ENCODE assay signal across 20 mouse cellular contexts in the genomic region with DNA sequence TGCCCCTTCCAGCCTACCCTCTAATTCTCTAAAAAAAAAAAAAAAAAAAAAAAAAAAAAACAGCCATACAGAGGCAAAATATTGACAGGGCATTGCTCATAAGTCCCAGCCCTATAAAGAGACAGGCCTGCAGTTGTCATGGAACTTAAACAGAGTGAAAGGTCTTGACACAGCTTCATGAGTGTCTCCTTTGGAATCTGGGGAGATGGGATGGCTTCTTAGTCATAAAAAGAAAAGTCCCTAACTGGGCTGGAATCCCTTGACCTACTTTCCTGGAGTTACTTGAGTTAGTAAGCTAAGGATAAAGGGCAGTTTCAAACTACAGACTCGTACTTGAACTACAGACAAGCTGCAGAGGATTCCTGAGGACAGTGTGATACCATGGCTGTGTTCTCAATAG.
DNase-seq lines count a peak whose midpoint lies in the region; ATAC-seq lines count a peak whose summit lies in the region.
"Had no signal": no experiment of that assay in that cellular context is flagged by ENCODE, and none has a peak within 500 bp of the region (broad histone marks: within the 10 kb centered on the region; RNA-seq: fewer than 3 reads in every experiment).

No protein-coding gene starts in this region.

- H3K9ac ChIP-seq in hindbrain, embryonic 13.5 days = no peak overlapping the region
- H3K9ac ChIP-seq: embryonic facial prominence, embryonic 12.5 days; forebrain, embryonic 12.5 days had no signal

- H3K27ac ChIP-seq in hindbrain, embryonic 13.5 days = no peak overlapping the region
- H3K27ac ChIP-seq: embryonic facial prominence, embryonic 10.5 days; embryonic facial prominence, embryonic 12.5 days; forebrain, embryonic 10.5 days; forebrain, embryonic 12.5 days had no signal

- no peak for ATAC-seq in hindbrain, embryonic 13.5 days (ENCODE audit: low FRiP score)
- ATAC-seq: forebrain, embryonic 14.5 days; forebrain, embryonic 16.5 days had no signal

- no peaks in the 10 kb centered on the region for H3K9me3 ChIP-seq in hindbrain, embryonic 13.5 days
- H3K9me3 ChIP-seq: embryonic facial prominence, embryonic 10.5 days; embryonic facial prominence, embryonic 12.5 days; forebrain, embryonic 10.5 days; forebrain, embryonic 12.5 days had no signal

- WGBS in hindbrain, embryonic 13.5 days = 66% methylated on average over 1 of the region's 1 CpGs

- H3K36me3 ChIP-seq in hindbrain, embryonic 13.5 days = no peaks in the 10 kb centered on the region
- H3K36me3 ChIP-seq: embryonic facial prominence, embryonic 10.5 days; embryonic facial prominence, embryonic 12.5 days; forebrain, embryonic 10.5 days; forebrain, embryonic 12.5 days had no signal

- no peak overlapping the region for H3K4me3 ChIP-seq in hindbrain, embryonic 13.5 days
- H3K4me3 ChIP-seq: embryonic facial prominence, embryonic 10.5 days; embryonic facial prominence, embryonic 12.5 days; forebrain, embryonic 10.5 days; forebrain, embryonic 12.5 days had no signal

- H3K27me3 ChIP-seq in hindbrain, embryonic 13.5 days = no peaks in the 10 kb centered on the region
- H3K27me3 ChIP-seq: embryonic facial prominence, embryonic 12.5 days; forebrain, embryonic 12.5 days had no signal

- no peak overlapping the region for H3K4me2 ChIP-seq in hindbrain, embryonic 13.5 days
- H3K4me2 ChIP-seq: embryonic facial prominence, embryonic 12.5 days; forebrain, embryonic 12.5 days had no signal

- intact Hi-C loops in heart, postnatal 36 days (cut with DNase I) = no loop called here

- DNase-seq in 3T3-L1 (ENCODE audit: low read depth, low spot score) (peak; percentile 58), adipocyte (ENCODE audit: low spot score) (peak; percentile 62)
- peak; percentile 44 for DNase-seq in Muller cell, postnatal 12 days (ENCODE audit: inconsistent ontology term)
- DNase-seq in heart, postnatal 36 days = no peak
- no peak for DNase-seq in left cerebral cortex, adult 11 months (ENCODE audit: low spot score)
- DNase-seq: adrenal gland, postnatal 14 days; adrenal gland, postnatal 36 days; B cell, adult 2 months; cerebellum, adult 11-12 months; cerebellum, adult 2 months; cerebellum, adult 9-10 months; cerebellum, postnatal 10 days; cerebellum, postnatal 25 days had no signal

- H3K4me1 ChIP-seq in hindbrain, embryonic 13.5 days (replicated peaks) = no peaks in the 10 kb centered on the region
- H3K4me1 ChIP-seq: embryonic facial prominence, embryonic 10.5 days; embryonic facial prominence, embryonic 12.5 days; forebrain, embryonic 10.5 days; forebrain, embryonic 12.5 days had no signal

Comparison
In these comparisons a context has a peak if more than half of its experiments do, and no peak if none do; other contexts are left out.
1. DNase-seq: peak in 3T3-L1 (single experiment), Muller cell, postnatal 12 days (single experiment) and adipocyte (single experiment); none in heart, postnatal 36 days (0 of 2) and left cerebral cortex, adult 11 months (single experiment).